Mouse (Mus musculus) bone marrow macrophage, adult 2 months (primary cell): ENCODE data around the gene Scaf4. TPM values are rescaled to one million over a fixed set of nuclear protein-coding genes. Genes with fewer than 3 reads are reported as not detected.
A peak's percentile ranks its signal among the peaks of the same experiment; 100 is the strongest.

Experiments
- H3K27ac ChIP-seq: 2 replicates; pipeline ENCODE4 v1.5.1; 2012; ENCODE audit warnings: low read depth, low read length; ENCODE audit not compliant: insufficient read depth
- H3K4me1 ChIP-seq: 2 replicates; pipeline ENCODE4 v1.6.1; 2012; ENCODE audit warnings: low read length; ENCODE audit not compliant: control insufficient read depth, insufficient read depth
- H3K4me3 ChIP-seq: 2 replicates; pipeline ENCODE4 v1.5.1; 2012; ENCODE audit warnings: mild to moderate bottlenecking, low read length, moderate library complexity; ENCODE audit not compliant: insufficient read depth
- CTCF ChIP-seq: IDR thresholded peaks from 2 replicates; pipeline ENCODE4 v1.5.1; 2012; ENCODE audit warnings: low read depth, mild to moderate bottlenecking, low read length, moderate library complexity
- POLR2A ChIP-seq: IDR thresholded peaks from 2 replicates; pipeline ENCODE4 v1.6.1; 2012; ENCODE audit warnings: mild to moderate bottlenecking, low read depth, low read length, borderline replicate concordance
- polyA plus RNA-seq: library from polyadenylated mRNA; stranded (reverse); fragments of >200 nt; gene quantifications from 2 replicates; pipeline ENCODE4 v1.2.4, GENCODE M21; 2012; ENCODE audit not compliant: missing spikeins, insufficient read depth, insufficient read length

Scaf4 gene
- polyA plus RNA-seq, 1 experiment = 39.2 TPM

DNA sequence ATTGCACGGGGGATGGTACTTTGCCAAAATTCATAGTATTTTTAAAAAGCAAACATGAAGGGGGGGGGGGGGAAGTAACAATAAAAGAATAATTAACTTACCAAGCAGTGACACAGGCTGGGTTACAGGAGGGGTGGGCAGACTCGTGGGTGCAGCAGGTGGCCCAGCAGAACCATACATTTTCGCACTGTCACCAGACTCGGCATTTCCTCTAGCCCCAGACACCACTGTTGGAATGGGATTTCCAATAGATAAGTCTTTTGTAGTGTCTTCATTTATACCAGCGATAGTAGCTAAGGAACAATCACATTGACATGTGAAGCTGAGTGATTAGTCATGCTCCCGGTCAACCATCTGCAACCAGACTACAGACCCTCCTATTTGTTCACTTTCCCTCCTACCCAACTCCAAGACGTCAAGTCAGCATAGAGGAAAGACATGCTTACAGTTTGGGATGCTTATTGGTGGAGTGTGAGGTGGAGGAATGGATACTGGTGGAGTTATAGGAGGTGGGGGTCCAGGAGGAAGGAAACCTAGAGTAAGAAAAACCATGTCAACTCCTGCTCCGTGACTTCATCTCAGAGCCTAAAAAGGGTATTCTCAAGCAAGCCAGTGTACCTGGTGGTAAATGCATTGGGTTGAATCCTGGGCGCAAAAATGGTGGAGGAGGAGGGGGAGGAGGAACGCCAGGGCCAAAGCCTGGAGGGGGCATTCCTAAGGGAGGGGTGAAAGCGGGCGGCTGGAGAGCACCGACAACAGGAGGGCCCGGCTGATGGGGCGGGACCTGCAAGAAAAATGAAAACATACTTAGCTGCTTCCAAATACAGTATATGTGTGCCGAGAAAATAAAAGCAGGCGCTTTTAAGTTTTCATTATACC, 41.6 kb downstream of the Scaf4 start:
- Histone ChIP-seq H3K27ac (no peak overlapping the region), H3K4me1 (no peaks in the 10 kb centered on the region), H3K4me3 (no peak overlapping the region)
- TF ChIP-seq POLR2A (no peak), CTCF (no peak)

GRCm38 (mm10) chr16:90241875-90242274, 42.4 kb downstream of the Scaf4 start:
- Histone ChIP-seq H3K4me1 (no peaks in the 10 kb centered on the region), H3K27ac (no peak overlapping the region), H3K4me3 (no peak overlapping the region)
- no peak for TF ChIP-seq CTCF
- TF ChIP-seq POLR2A = no peak

DNA sequence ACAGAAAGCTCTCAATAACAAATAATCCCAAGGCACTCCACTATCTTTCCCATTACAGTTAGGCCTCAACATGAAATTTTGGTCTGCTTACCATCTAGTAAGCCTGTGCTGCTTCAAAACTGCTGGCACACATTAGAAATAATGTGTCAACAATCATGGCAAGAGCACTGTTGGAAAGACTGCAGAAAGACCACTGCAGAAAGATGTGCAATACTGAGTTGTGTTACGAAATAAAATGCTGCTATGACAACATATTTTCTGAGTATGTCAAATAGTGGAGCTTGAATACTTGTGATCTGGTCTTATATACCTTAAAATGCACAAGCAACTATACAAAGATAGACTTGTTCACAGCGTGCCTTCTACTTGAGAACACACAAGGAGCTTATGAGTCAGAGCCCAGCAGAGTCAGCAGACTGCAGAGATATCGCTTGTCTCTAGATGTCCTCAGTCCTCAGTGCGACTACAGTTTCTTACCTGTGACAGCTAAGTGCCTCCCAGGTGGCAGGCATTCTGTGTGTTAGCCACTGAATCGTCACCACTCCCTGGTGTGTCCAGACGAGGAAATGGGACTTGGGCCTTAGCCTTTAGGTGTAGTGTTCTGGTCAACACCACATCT, 45.1 kb downstream of the Scaf4 start:
- Histone ChIP-seq H3K27ac (no peak overlapping the region), H3K4me3 (no peak overlapping the region), H3K4me1 (no peaks in the 10 kb centered on the region)
- TF ChIP-seq CTCF (no peak), POLR2A (no peak)

DNA sequence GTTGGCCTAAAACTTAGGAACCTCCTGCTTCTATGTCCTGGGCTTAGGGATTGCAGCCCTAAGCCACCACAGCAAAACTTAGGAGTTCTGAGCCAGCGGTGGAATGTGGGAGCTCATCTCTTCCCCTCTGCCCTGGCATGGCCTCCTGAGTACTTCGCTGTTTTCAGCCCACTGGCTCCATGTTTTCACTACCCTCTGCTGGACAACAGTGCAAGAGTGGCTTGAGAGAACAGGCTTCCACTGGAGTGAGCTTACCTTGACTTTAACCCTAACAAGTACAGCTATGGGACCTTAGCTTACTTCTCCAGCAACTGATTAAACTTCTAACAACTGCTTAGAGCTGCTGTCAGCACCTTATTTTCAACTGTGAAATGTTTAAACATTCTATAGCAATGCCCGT, 49.1 kb downstream of the Scaf4 start:
- TF ChIP-seq CTCF (no peak), POLR2A (no peak)
- no peak overlapping the region for H3K27ac ChIP-seq
- H3K4me1 ChIP-seq = no peaks in the 10 kb centered on the region
- H3K4me3 ChIP-seq = no peak overlapping the region

DNA sequence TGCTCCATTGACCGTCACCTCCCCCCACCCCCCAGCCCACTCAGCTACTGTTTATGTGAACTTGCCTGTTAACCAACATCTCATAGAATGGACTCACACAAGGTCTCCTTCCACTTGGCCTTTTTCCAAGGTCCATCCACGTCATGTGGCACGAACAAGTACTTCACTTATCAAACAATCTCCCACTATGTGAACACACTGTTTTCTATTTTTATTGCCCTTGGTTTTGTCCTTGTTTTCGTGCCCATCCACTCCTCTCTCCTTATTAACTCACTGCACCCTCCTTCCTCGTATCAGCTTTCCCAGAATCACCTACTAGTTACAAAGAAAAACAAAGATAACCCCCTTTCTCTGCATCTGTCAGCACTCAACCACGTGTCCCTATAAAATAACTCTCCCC, 49.7 kb downstream of the Scaf4 start:
- no peak for TF ChIP-seq CTCF
- no peak for TF ChIP-seq POLR2A
- H3K4me3 ChIP-seq = no peak overlapping the region
- no peak overlapping the region for H3K27ac ChIP-seq
- no peaks in the 10 kb centered on the region for H3K4me1 ChIP-seq

GRCm38 (mm10) chr16:90233702-90234101, 50.6 kb downstream of the Scaf4 start:
- TF ChIP-seq POLR2A = no peak
- TF ChIP-seq CTCF = no peak
- Histone ChIP-seq H3K4me3 (no peak overlapping the region), H3K4me1 (no peaks in the 10 kb centered on the region), H3K27ac (no peak overlapping the region)

GRCm38 (mm10) chr16:90231302-90231701, 53.0 kb downstream of the Scaf4 start:
- no peaks in the 10 kb centered on the region for H3K4me1 ChIP-seq
- no peak overlapping the region for H3K4me3 ChIP-seq
- TF ChIP-seq POLR2A = no peak
- no peak for TF ChIP-seq CTCF
- H3K27ac ChIP-seq = no peak overlapping the region

GRCm38 (mm10) chr16:90229897-90230296, 54.4 kb downstream of the Scaf4 start:
- TF ChIP-seq CTCF (no peak), POLR2A (no peak)
- H3K4me1 ChIP-seq = no peaks in the 10 kb centered on the region
- no peak overlapping the region for H3K27ac ChIP-seq
- no peak overlapping the region for H3K4me3 ChIP-seq

DNA sequence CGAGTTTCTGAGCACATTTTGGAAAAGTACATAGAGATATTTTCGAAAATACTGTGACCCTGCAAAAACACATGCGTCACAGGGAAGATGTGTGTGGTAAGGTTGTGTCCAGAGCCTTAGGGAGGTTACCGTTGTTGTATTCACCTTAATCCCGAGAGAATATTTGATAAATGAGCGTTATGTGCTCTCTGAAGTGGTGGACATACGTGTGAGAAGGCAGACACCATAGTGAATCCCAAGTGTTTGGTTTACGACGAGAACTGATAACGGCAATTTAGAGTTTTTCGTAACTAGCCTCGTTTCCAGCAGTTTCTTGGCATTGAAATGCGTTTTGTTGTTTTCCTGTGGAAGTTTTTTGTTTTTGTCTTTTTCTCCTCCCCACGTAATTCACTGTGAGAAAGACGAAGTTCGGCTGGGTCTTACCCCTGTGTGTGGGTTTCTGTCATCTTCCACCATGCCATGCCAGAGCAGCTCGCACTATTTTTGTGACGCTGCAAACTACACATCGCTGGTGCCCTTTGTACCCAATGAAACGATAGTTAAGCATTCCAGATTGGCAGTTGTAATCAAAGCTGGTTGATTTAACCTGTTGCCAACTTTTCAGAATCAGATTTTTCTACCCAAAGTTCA, 62.7 kb downstream of the Scaf4 start:
- no peak for TF ChIP-seq CTCF
- TF ChIP-seq POLR2A = no peak
- Histone ChIP-seq H3K4me3 (peak overlapping the region; percentile 70), H3K4me1 (peaks cover 12% of the 10 kb centered on the region), H3K27ac (peak overlapping the region; percentile 3; the same call in 1 of the 2 replicates)
